Mouse (Mus musculus) G1E (cell line): ENCODE data around the gene Dnaja1. TPM values are rescaled to one million over a fixed set of nuclear protein-coding genes. Genes with fewer than 3 reads are reported as not detected.

ENCODE experiments used
- ATAC-seq: 2 replicates; pipeline ENCODE4 v1.8.0; 2016; ENCODE audit warnings: mild to moderate bottlenecking; ENCODE audit not compliant: insufficient number of reproducible peaks, poor library complexity, low FRiP score, severe bottlenecking; ENCODE audit errors: extremely low read depth
- DNase-seq: peaks from one replicate; pipeline ENCODE4 v3.0.0; 2012; ENCODE audit warnings: low spot score
- H3K27me3 ChIP-seq: 2 replicates; pipeline ENCODE4 v1.6.1; 2012; ENCODE audit warnings: mild to moderate bottlenecking, low read length, inconsistent platforms; ENCODE audit not compliant: insufficient read depth
- H3K36me3 ChIP-seq: replicated peaks from 2 replicates; pipeline ENCODE3; 2012; ENCODE audit warnings: mild to moderate bottlenecking, inconsistent platforms
- H3K4me1 ChIP-seq: 2 replicates; pipeline ENCODE4 v1.6.1; 2012; ENCODE audit warnings: low read depth, low read length, inconsistent platforms, mixed read lengths; ENCODE audit not compliant: insufficient read depth
- H3K4me3 ChIP-seq: 2 replicates; pipeline ENCODE4 v1.5.1; 2012; ENCODE audit warnings: low read depth, mild to moderate bottlenecking, inconsistent platforms, low read length, moderate library complexity, mixed read lengths
- H3K9me3 ChIP-seq: replicated peaks from 2 replicates; pipeline ENCODE4 v1.6.1; 2012; ENCODE audit warnings: inconsistent platforms
- CTCF ChIP-seq: IDR thresholded peaks from 2 replicates; pipeline ENCODE4 v1.5.1; 2012; ENCODE audit warnings: low read depth, low read length, inconsistent platforms, mixed read lengths
- GATA1 ChIP-seq: IDR thresholded peaks from 2 replicates; pipeline ENCODE4 v1.6.1; 2012; ENCODE audit warnings: borderline replicate concordance, low read length, inconsistent platforms, mixed read lengths
- GATA2 ChIP-seq: IDR thresholded peaks from 2 replicates; pipeline ENCODE4 v1.6.1; 2012; ENCODE audit warnings: low read depth, low read length, inconsistent platforms, borderline replicate concordance
- POLR2AphosphoS5 ChIP-seq: IDR thresholded peaks from 2 replicates; pipeline ENCODE4 v1.6.1; 2012; ENCODE audit warnings: low read depth, low read length, inconsistent platforms; ENCODE audit not compliant: insufficient replicate concordance
- TAL1 ChIP-seq: conservative IDR thresholded peaks from 2 replicates; pipeline ENCODE4 v1.6.1; 2012; ENCODE audit warnings: low read depth, low read length, inconsistent platforms, mixed read lengths
- polyA plus RNA-seq: library from polyadenylated mRNA; stranded (reverse); fragments of >175 nt; gene quantifications from 2 replicates; pipeline ENCODE4 v1.2.3, GENCODE M21; 2012
- total RNA-seq, 2 experiments: library from RNA; stranded (forward) in 1 of 2; stranded (reverse) in 1 of 2; fragments of 200-1000 nt in 1 of 2; fragments of >200 nt in 1 of 2; fragmentation: Nextera tagmentation in 1 of 2; gene quantifications; 2 replicates each; pipeline ENCODE4 v1.2.3; 2014 to 2017

Dnaja1 gene
- total and polyA plus RNA-seq, 3 experiments, result 178 to 353 (median 221) TPM

DNA sequence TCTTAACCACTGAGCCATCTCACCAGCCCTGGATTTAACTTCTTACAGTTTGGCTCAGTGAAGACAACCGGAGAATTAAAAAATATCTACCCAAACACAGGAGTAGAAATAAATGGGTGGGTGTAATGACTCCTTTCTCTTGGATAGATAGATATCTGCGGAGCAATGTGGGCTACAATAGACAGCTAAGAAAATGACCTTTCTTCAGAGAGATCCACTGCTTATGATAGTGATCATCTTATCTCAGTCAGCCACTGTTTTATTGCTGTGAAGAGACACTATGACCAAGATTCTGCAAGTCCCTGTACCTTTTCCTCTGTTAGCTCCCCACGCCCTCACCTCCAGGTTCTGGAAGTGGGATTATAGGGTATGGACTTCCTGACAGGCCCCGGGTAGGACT, 61.1 kb downstream of the Dnaja1 start:
- ATAC-seq (peak; percentile 51; the same call in 1 of the 2 replicates), DNase-seq (no peak)
- Histone ChIP-seq H3K36me3 (no peaks in the 10 kb centered on the region), H3K4me3 (no peak overlapping the region), H3K9me3 (no peaks in the 10 kb centered on the region), H3K27me3 (peaks cover 16% of the 10 kb centered on the region), H3K4me1 (peaks cover 31% of the 10 kb centered on the region)
- no peak for TF ChIP-seq CTCF
- no peak for TF ChIP-seq TAL1
- no peak for TF ChIP-seq GATA1
- no peak for TF ChIP-seq GATA2
- TF ChIP-seq POLR2AphosphoS5, result no peak

GRCm38 (mm10) chr4:40784556-40785169, 62.7 kb downstream of the Dnaja1 start:
- Histone ChIP-seq H3K4me1 (peaks cover 29% of the 10 kb centered on the region), H3K9me3 (no peaks in the 10 kb centered on the region), H3K27me3 (peaks cover 13% of the 10 kb centered on the region), H3K4me3 (no peak overlapping the region), H3K36me3 (no peaks in the 10 kb centered on the region)
- DNase-seq, result no peak
- ATAC-seq, result no peak
- no peak for TF ChIP-seq GATA1
- no peak for TF ChIP-seq GATA2
- no peak for TF ChIP-seq POLR2AphosphoS5
- TF ChIP-seq CTCF, result no peak
- no peak for TF ChIP-seq TAL1

DNA sequence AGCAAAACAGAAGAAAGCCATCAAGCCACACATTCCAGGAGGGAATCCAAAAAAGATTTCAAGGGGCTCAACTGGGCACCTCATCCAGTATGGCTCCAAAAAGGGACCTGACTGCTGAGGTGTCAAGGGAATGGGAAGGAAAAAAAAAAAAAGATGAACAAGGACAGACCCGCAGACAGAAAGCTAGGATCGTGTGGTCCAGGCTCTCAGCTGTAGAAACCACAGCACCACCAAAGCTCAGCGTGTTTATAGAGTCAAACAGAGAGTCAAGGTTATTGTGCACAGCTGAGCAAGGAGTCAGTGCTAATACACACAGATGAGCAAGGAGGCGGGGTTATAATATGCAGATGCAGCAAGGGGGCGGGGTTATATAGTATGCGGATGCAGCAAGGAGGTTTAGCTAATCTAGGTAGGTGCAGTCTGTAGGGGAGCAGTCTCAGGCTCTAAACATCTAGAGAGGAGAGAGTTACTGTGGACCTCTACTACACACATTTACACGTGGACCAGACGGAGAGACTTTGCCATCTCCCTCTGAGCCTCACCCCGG, 63.7 kb downstream of the Dnaja1 start:
- ATAC-seq (no peak), DNase-seq (no peak)
- no peaks in the 10 kb centered on the region for H3K36me3 ChIP-seq
- H3K9me3 ChIP-seq, result no peaks in the 10 kb centered on the region
- no peak overlapping the region for H3K4me3 ChIP-seq
- no peak for TF ChIP-seq POLR2AphosphoS5
- no peak for TF ChIP-seq GATA1
- TF ChIP-seq CTCF, result no peak
- no peak for TF ChIP-seq GATA2
- no peak for TF ChIP-seq TAL1
- peaks cover 28% of the 10 kb centered on the region for H3K4me1 ChIP-seq
- peaks cover 16% of the 10 kb centered on the region for H3K27me3 ChIP-seq

GRCm38 (mm10) chr4:40786578-40786977, 64.6 kb downstream of the Dnaja1 start:
- Histone ChIP-seq H3K27me3 (peaks cover 16% of the 10 kb centered on the region), H3K9me3 (no peaks in the 10 kb centered on the region), H3K36me3 (no peaks in the 10 kb centered on the region), H3K4me3 (no peak overlapping the region), H3K4me1 (peaks cover 19% of the 10 kb centered on the region)
- ATAC-seq (no peak), DNase-seq (no peak)
- TF ChIP-seq CTCF (no peak), GATA2 (no peak), GATA1 (no peak), POLR2AphosphoS5 (no peak), TAL1 (no peak)

Other genes with a start within 250 kb of the Dnaja1 start
- not detected in 2 replicates for gene Tmem215, start 250.0 kb upstream of the Dnaja1 start, total RNA-seq (2014; fragmentation: Nextera tagmentation)
- 0.06 and 0.16 TPM in 2 replicates for gene Tmem215, start 250.0 kb upstream of the Dnaja1 start, total RNA-seq (2017)
- gene Tmem215, start 250.0 kb upstream of the Dnaja1 start, polyA plus RNA-seq, result not detected in 2 replicates
- 10.9 and 11.1 TPM in 2 replicates for gene Aptx, start 19.0 kb upstream of the Dnaja1 start, total RNA-seq (2014; fragmentation: Nextera tagmentation)
- gene Aptx, start 19.0 kb upstream of the Dnaja1 start, total RNA-seq (2017), result 11.8 and 12.4 TPM in 2 replicates
- 1.6 and 5.2 TPM in 2 replicates for gene Aptx, start 19.0 kb upstream of the Dnaja1 start, polyA plus RNA-seq
- 50.2 and 51.4 TPM in 2 replicates for gene Smu1, start 35.8 kb downstream of the Dnaja1 start, total RNA-seq (2014; fragmentation: Nextera tagmentation)
- gene Smu1, start 35.8 kb downstream of the Dnaja1 start, total RNA-seq (2017), result 141 and 149 TPM in 2 replicates
- 6.6 and 9.1 TPM in 2 replicates for gene Smu1, start 35.8 kb downstream of the Dnaja1 start, polyA plus RNA-seq
- 30.3 and 39.1 TPM in 2 replicates for gene B4galt1, start 131.9 kb downstream of the Dnaja1 start, total RNA-seq (2014; fragmentation: Nextera tagmentation)
- gene B4galt1, start 131.9 kb downstream of the Dnaja1 start, total RNA-seq (2017), result 12.6 and 15.4 TPM in 2 replicates
- gene B4galt1, start 131.9 kb downstream of the Dnaja1 start, polyA plus RNA-seq, result 19.6 and 19.7 TPM in 2 replicates
- gene Spink4, start 197.9 kb downstream of the Dnaja1 start, total RNA-seq (2014; fragmentation: Nextera tagmentation), result not detected in 2 replicates
- not detected in 2 replicates for gene Spink4, start 197.9 kb downstream of the Dnaja1 start, total RNA-seq (2017)
- gene Spink4, start 197.9 kb downstream of the Dnaja1 start, polyA plus RNA-seq, result not detected in 2 replicates
- gene Bag1, start 226.1 kb downstream of the Dnaja1 start, total RNA-seq (2014; fragmentation: Nextera tagmentation), result 67.9 and 75.6 TPM in 2 replicates
- 232 and 257 TPM in 2 replicates for gene Bag1, start 226.1 kb downstream of the Dnaja1 start, total RNA-seq (2017)
- 233 and 300 TPM in 2 replicates for gene Bag1, start 226.1 kb downstream of the Dnaja1 start, polyA plus RNA-seq
- 58.1 and 76.5 TPM in 2 replicates for gene Chmp5, start 226.3 kb downstream of the Dnaja1 start, total RNA-seq (2014; fragmentation: Nextera tagmentation)
- 139 and 188 TPM in 2 replicates for gene Chmp5, start 226.3 kb downstream of the Dnaja1 start, total RNA-seq (2017)
- 2.3 and 2.9 TPM in 2 replicates for gene Chmp5, start 226.3 kb downstream of the Dnaja1 start, polyA plus RNA-seq
- gene Nfx1, start 248.8 kb downstream of the Dnaja1 start, total RNA-seq (2014; fragmentation: Nextera tagmentation), result 152 and 153 TPM in 2 replicates
- 126 and 135 TPM in 2 replicates for gene Nfx1, start 248.8 kb downstream of the Dnaja1 start, total RNA-seq (2017)
- 44.0 and 49.1 TPM in 2 replicates for gene Nfx1, start 248.8 kb downstream of the Dnaja1 start, polyA plus RNA-seq